Mouse (Mus musculus) heart, adult 2 months (tissue): Measurements from ENCODE around the gene Dennd2a. TPM values are rescaled to one million over a fixed set of nuclear protein-coding genes. Genes with fewer than 3 reads are reported as not detected.

Experiments
- DNase-seq, 2 experiments: peaks; one replicate each; pipeline ENCODE4 v3.0.0; 2021
- H3K27ac ChIP-seq: fragments of 200-600 bp; 2 replicates; pipeline ENCODE4 v1.8.1; 2022
- H3K27me3 ChIP-seq: fragments of 200-500 bp; 2 replicates; pipeline ENCODE4 v1.6.1; 2012; ENCODE audit warnings: mild to moderate bottlenecking, low read length, inconsistent platforms, mixed read lengths; ENCODE audit not compliant: control insufficient read depth, insufficient read depth
- H3K36me3 ChIP-seq: fragments of 200-500 bp; 2 replicates; pipeline ENCODE4 v1.6.1; 2012; ENCODE audit warnings: low read length, inconsistent platforms; ENCODE audit not compliant: control insufficient read depth, insufficient read depth
- H3K4me1 ChIP-seq: fragments of 200-500 bp; 2 replicates; pipeline ENCODE4 v1.6.1; 2011; ENCODE audit warnings: low read length; ENCODE audit not compliant: control insufficient read depth, insufficient read depth
- H3K4me3 ChIP-seq: fragments of 200-600 bp; 2 replicates; pipeline ENCODE4 v1.8.1; 2022
- H3K79me2 ChIP-seq: fragments of 200-500 bp; replicated peaks from 2 replicates; pipeline ENCODE4 v1.6.1; 2012; ENCODE audit warnings: mild to moderate bottlenecking, inconsistent platforms, low read length, moderate library complexity, mixed read lengths; ENCODE audit not compliant: control insufficient read depth, insufficient read depth
- H3K9ac ChIP-seq: fragments of 200-500 bp; 2 replicates; pipeline ENCODE4 v1.6.1; 2012; ENCODE audit warnings: low read depth, mild to moderate bottlenecking, control low read depth, inconsistent platforms, low read length, mixed read lengths
- CTCF ChIP-seq: fragments of 200-600 bp; IDR thresholded peaks from 2 replicates; pipeline ENCODE4 v1.8.1; 2022; ENCODE audit warnings: antibody characterized with exemption, mild to moderate bottlenecking, moderate library complexity
- EP300 ChIP-seq: fragments of 200-500 bp; IDR thresholded peaks from 2 replicates; pipeline ENCODE4 v1.6.1; 2011; ENCODE audit warnings: low read depth, low read length, control low read depth; ENCODE audit not compliant: insufficient read depth
- POLR2A ChIP-seq: fragments of 200-500 bp; IDR thresholded peaks from 2 replicates; pipeline ENCODE4 v1.6.1; 2011; ENCODE audit warnings: mild to moderate bottlenecking, low read depth, low read length, control low read depth; ENCODE audit not compliant: insufficient read depth
- WGBS: fragments of 180-500 bp; shearing (Covaris S2); methylation state at CpG from one replicate; pipeline ENCODE4 v1.1.7; 2018; 5-methylcytosine and 5-hydroxymethylcytosine counted together
- intact Hi-C: fragments of 180-260 bp; cut with DNase I; formaldehyde crosslinking; loops from one replicate; pipeline ENCODE4 v1.15.1; 2025
- polyA plus RNA-seq: library from polyadenylated mRNA; depleted of rRNA; stranded (reverse); fragments of >200 nt; gene quantifications from 2 replicates; pipeline ENCODE4 v1.2.3, GENCODE M21; 2012
- total RNA-seq, 2 experiments: library from RNA; stranded (reverse); gene quantifications; 2 replicates each; pipeline ENCODE4 v1.2.3; 2021

The Dennd2a gene
- total and polyA plus RNA-seq, 3 experiments, result 5.6 to 6.6 (median 6.0) TPM

GRCm38 (mm10) chr6:39567528-39567927 is 9.9 kb upstream of the Dennd2a start:
- no peaks in the 10 kb centered on the region for H3K36me3 ChIP-seq
- H3K79me2 ChIP-seq, result no peaks in the 10 kb centered on the region
- no peaks in the 10 kb centered on the region for H3K27me3 ChIP-seq
- peaks cover 2% of the 10 kb centered on the region; the same call in 1 of the 2 replicates for H3K4me1 ChIP-seq
- 7% methylated on average over 5 of the region's 5 CpGs for WGBS
- H3K4me3 ChIP-seq, result no peak overlapping the region
- H3K27ac ChIP-seq, result no peak overlapping the region
- no peak overlapping the region for H3K9ac ChIP-seq
- no peak for DNase-seq
- intact Hi-C loops, result loop anchor here (1.0 to 5.0 kb wide), 2 partner anchors 104 to 150 kb away; no protein-coding TSS in a partner anchor
- TF ChIP-seq POLR2A (no peak), CTCF (peak; percentile 84), EP300 (no peak)

GRCm38 (mm10) chr6:39562166-39563015 is 4.7 kb upstream of the Dennd2a start:
- Histone ChIP-seq H3K27me3 (no peaks in the 10 kb centered on the region), H3K36me3 (no peaks in the 10 kb centered on the region), H3K4me1 (peaks cover 4% of the 10 kb centered on the region; the same call in 1 of the 2 replicates), H3K4me3 (no peak overlapping the region), H3K79me2 (no peaks in the 10 kb centered on the region), H3K9ac (peak overlapping the region; percentile 41), H3K27ac (no peak overlapping the region)
- peak; percentile 53; the same call in 1 of the 2 replicates for TF ChIP-seq EP300
- no peak for TF ChIP-seq POLR2A
- peak; percentile 94 for TF ChIP-seq CTCF
- WGBS, result 15% methylated on average over 23 of the region's 23 CpGs
- DNase-seq, result peak; percentile 59 to 77
- intact Hi-C loops, result loop anchor here (1.0 to 5.0 kb wide), 3 partner anchors 35 to 220 kb away; no protein-coding TSS in a partner anchor

GRCm38 (mm10) chr6:39559276-39559939 is 1.7 kb upstream of the Dennd2a start:
- intact Hi-C loops, result no loop called here
- 81% methylated on average over 6 of the region's 6 CpGs for WGBS

GRCm38 (mm10) chr6:39556900-39557659 is 587 bp downstream of the Dennd2a start:
- H3K79me2 ChIP-seq, result no peaks in the 10 kb centered on the region
- peaks cover 7% of the 10 kb centered on the region; the same call in 1 of the 2 replicates for H3K4me1 ChIP-seq
- DNase-seq, result peak; percentile 59 to 74
- H3K27me3 ChIP-seq, result no peaks in the 10 kb centered on the region
- peak overlapping the region; percentile 83 for H3K27ac ChIP-seq
- peak overlapping the region; percentile 78 for H3K9ac ChIP-seq
- 2% methylated on average over 52 of the region's 54 CpGs for WGBS
- TF ChIP-seq POLR2A (no peak), EP300 (no peak), CTCF (no peak)
- intact Hi-C loops, result no loop called here
- H3K4me3 ChIP-seq, result peak overlapping the region; percentile 76
- no peaks in the 10 kb centered on the region for H3K36me3 ChIP-seq

More at GRCm38 (mm10) chr6:39559276-39559939, 1.7 kb upstream of the Dennd2a start:
- no peak overlapping the region for H3K27ac ChIP-seq
- no peaks in the 10 kb centered on the region for H3K36me3 ChIP-seq
- no peaks in the 10 kb centered on the region for H3K79me2 ChIP-seq
- H3K9ac ChIP-seq, result no peak overlapping the region
- H3K4me1 ChIP-seq, result peaks cover 6% of the 10 kb centered on the region; the same call in 1 of the 2 replicates
- H3K27me3 ChIP-seq, result no peaks in the 10 kb centered on the region
- H3K4me3 ChIP-seq, result no peak overlapping the region
- TF ChIP-seq CTCF (no peak), EP300 (no peak), POLR2A (no peak)
- no peak for DNase-seq

- no peak for TF ChIP-seq CTCF
- TF ChIP-seq EP300, result no peak
- TF ChIP-seq POLR2A, result no peak
- H3K27me3 ChIP-seq, result no peaks in the 10 kb centered on the region
- peaks cover 7% of the 10 kb centered on the region; the same call in 1 of the 2 replicates for H3K4me1 ChIP-seq
- H3K4me3 ChIP-seq, result no peak overlapping the region
- H3K36me3 ChIP-seq, result no peaks in the 10 kb centered on the region
- no peak overlapping the region; the same call in 1 of the 2 replicates for H3K27ac ChIP-seq
- no peak overlapping the region for H3K9ac ChIP-seq
- intact Hi-C loops, result no loop called here
- H3K79me2 ChIP-seq, result no peaks in the 10 kb centered on the region
- 79% methylated on average over 2 of the region's 2 CpGs for WGBS
- no peak for DNase-seq
Measured at GRCm38 (mm10) chr6:39555648-39555945, 2.1 kb downstream of the Dennd2a start.
